Mouse (Mus musculus) embryonic facial prominence, embryonic 11.5 days (tissue): Measurements from ENCODE around the gene Ddn. TPM values are rescaled to one million over a fixed set of nuclear protein-coding genes. Genes with fewer than 3 reads are reported as not detected.
"Not testable (repeated sequence)": the region's sequence is repeated elsewhere in the genome, so short reads cannot be mapped to it uniquely, and the experiment has no call there.

Source experiments
- ATAC-seq: fragments of 200-750 bp; cut with Nextera tagmentation; replicated peaks from 2 replicates; pipeline ENCODE4 v1.8.0; 2017; ENCODE audit warnings: low read depth; ENCODE audit not compliant: insufficient number of reproducible peaks, low FRiP score, low TSS enrichment
- DNase-seq: peaks from one replicate; pipeline ENCODE4 v3.0.0-alpha.2; 2015; ENCODE audit warnings: low spot score
- H3K27ac ChIP-seq: fragments of 300-500 bp; sonication (generic); replicated peaks from 2 replicates; pipeline ENCODE4 v1.5.1; 2014; ENCODE audit warnings: mild to moderate bottlenecking, low read depth, low read length, control low read depth
- H3K27me3 ChIP-seq: fragments of 300-500 bp; sonication (generic); 2 replicates; pipeline ENCODE4 v1.6.1; 2014; ENCODE audit warnings: mild to moderate bottlenecking, low read length, moderate library complexity, mixed read lengths; ENCODE audit not compliant: control insufficient read depth, insufficient read depth
- H3K36me3 ChIP-seq: fragments of 300-500 bp; sonication (generic); replicated peaks from 2 replicates; pipeline ENCODE4 v1.6.1; 2014; ENCODE audit warnings: low read depth, mild to moderate bottlenecking, low read length, moderate library complexity, mixed read lengths; ENCODE audit not compliant: control insufficient read depth, insufficient read depth
- H3K4me1 ChIP-seq: fragments of 300-500 bp; sonication (generic); 2 replicates; pipeline ENCODE4 v1.6.1; 2014; ENCODE audit warnings: low read length, mixed read lengths; ENCODE audit not compliant: control insufficient read depth, insufficient read depth
- H3K4me2 ChIP-seq: fragments of 300-500 bp; sonication (generic); 2 replicates; pipeline ENCODE4 v1.6.1; 2014; ENCODE audit warnings: low read depth, mild to moderate bottlenecking, control low read depth, low read length, moderate library complexity
- H3K4me3 ChIP-seq: fragments of 300-500 bp; sonication (generic); 2 replicates; pipeline ENCODE4 v1.5.1; 2014; ENCODE audit warnings: low read depth, low read length, control low read depth
- H3K9ac ChIP-seq: fragments of 300-500 bp; sonication (generic); replicated peaks from 2 replicates; pipeline ENCODE4 v1.6.1; 2014; ENCODE audit warnings: mild to moderate bottlenecking, control low read depth, low read length
- H3K9me3 ChIP-seq: fragments of 300-500 bp; sonication (generic); replicated peaks from 2 replicates; pipeline ENCODE4 v1.6.1; 2016; ENCODE audit warnings: mild to moderate bottlenecking, low read length, inconsistent platforms, mixed read lengths; ENCODE audit not compliant: control insufficient read depth
- WGBS: fragments of 180-500 bp; shearing (Covaris S2); extraction: QIAGEN DNeasy Blood & Tissue Kit; methylation state at CpG from one replicate; pipeline ENCODE4 v1.1.7; 2014; 5-methylcytosine and 5-hydroxymethylcytosine counted together
- polyA plus RNA-seq: library from polyadenylated mRNA; unstranded; fragments of >200 nt; fragmentation: Nextera tagmentation; extraction: Ambion mirVana; gene quantifications from 2 replicates; pipeline ENCODE4 v1.2.1, GENCODE M21; 2014

Ddn gene
- polyA plus RNA-seq, 1 experiment from 2014 or later, result 0.27 TPM

DNA sequence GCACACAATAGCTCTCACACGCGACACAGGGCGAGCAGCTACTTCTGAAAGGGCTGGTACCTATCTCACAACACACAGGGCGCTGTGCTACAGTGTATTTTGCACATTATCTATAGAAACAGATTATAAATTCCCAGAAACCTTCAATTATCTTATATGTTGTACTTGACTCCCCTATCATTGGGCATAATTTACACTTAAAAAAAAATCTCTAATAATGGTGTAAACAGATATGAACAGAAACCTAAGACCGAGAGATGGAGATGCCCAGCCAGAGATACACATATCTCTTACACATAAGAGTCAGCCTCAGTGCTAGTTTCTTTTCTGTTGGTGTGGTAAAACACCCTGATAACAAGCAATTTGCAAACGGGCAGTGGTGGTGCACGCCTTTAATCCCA, 18.3 kb upstream of the Ddn start:
- ATAC-seq (no peak), DNase-seq (no peak)
- no peaks in the 10 kb centered on the region for H3K36me3 ChIP-seq
- no peaks in the 10 kb centered on the region for H3K27me3 ChIP-seq
- H3K4me1 ChIP-seq, result no peaks in the 10 kb centered on the region; the same call in 1 of the 2 replicates
- no peak overlapping the region for H3K27ac ChIP-seq
- no peaks in the 10 kb centered on the region for H3K9me3 ChIP-seq
- 88% methylated on average over 7 of the region's 7 CpGs for WGBS
- no peak overlapping the region for H3K4me3 ChIP-seq
- H3K4me2 ChIP-seq, result no peak overlapping the region
- no peak overlapping the region for H3K9ac ChIP-seq

DNA sequence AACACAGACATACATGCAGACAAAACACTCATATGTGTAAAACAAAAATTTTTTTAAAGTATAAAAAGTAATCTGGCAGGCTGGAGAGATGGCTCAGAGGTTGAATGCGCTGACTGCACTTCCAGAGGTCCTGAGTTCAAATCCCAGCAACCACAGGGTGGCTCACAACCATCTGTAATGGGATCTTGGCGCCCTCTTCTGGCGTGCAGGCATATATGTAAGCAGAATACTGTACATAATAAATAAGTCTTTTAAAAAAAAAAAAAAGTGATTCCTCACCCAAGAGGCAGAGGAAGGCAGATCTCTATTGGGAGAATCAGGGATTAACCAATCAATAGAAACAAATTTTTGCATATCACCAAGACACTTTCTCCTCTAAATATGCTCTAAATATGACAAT, 14.1 kb upstream of the Ddn start:
- Histone ChIP-seq H3K36me3 (no peaks in the 10 kb centered on the region), H3K4me1 (no peaks in the 10 kb centered on the region), H3K4me2 (no peak overlapping the region), H3K4me3 (no peak overlapping the region), H3K27me3 (no peaks in the 10 kb centered on the region), H3K9ac (no peak overlapping the region), H3K27ac (no peak overlapping the region), H3K9me3 (no peaks in the 10 kb centered on the region)
- 65% methylated on average over 3 of the region's 3 CpGs for WGBS
- no peak for DNase-seq
- ATAC-seq, result no peak

DNA sequence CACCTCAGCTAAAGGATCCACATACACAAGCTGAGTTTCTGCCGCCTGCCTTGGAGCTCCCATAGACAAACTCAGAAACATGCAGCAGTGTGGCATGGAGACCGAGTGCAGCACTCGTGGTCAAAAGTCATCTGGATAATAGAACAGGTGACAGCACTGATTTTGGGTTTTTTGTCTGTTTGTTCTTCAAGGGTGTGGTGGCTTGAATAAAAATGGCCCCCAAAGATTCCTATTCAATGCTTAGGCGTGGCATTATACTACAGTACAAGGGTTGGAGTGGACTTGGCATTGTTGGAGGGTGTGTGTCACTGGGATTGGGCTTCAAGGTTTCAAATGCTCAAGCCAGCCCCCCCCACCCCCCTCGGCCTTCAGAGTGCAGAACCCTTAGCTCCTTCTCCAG, 12.9 kb upstream of the Ddn start:
- H3K9ac ChIP-seq, result no peak overlapping the region
- H3K4me1 ChIP-seq, result no peaks in the 10 kb centered on the region
- ATAC-seq (no peak), DNase-seq (no peak)
- H3K4me3 ChIP-seq, result no peak overlapping the region
- H3K9me3 ChIP-seq, result no peaks in the 10 kb centered on the region
- H3K4me2 ChIP-seq, result no peak overlapping the region
- no peak overlapping the region for H3K27ac ChIP-seq
- H3K36me3 ChIP-seq, result no peaks in the 10 kb centered on the region
- no peaks in the 10 kb centered on the region for H3K27me3 ChIP-seq
- 89% methylated on average over 5 of the region's 5 CpGs for WGBS

DNA sequence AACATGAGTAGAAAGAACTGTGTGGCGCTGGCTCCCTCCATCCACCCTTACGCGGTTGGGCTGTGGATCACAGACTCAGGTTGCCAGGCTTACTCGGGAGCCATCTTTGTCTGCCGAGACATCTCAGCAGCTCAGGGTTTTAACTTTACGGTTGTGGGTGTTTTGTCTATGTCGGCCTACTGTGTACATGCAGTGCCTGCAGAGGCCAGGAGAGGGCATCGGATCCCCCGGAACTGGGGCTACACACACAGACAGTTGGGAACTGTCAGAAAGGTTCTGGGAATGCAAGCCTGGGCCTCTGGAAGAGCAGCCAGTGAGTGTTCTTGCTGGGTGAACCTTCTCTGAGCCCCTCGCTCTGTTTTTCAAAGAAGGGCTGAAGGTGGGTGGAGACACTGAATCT, 12.1 kb upstream of the Ddn start:
- Histone ChIP-seq H3K4me3 (no peak overlapping the region), H3K4me2 (no peak overlapping the region), H3K4me1 (no peaks in the 10 kb centered on the region), H3K36me3 (no peaks in the 10 kb centered on the region), H3K9ac (no peak overlapping the region), H3K9me3 (no peaks in the 10 kb centered on the region), H3K27me3 (no peaks in the 10 kb centered on the region), H3K27ac (no peak overlapping the region)
- DNase-seq, result no peak
- 28% methylated on average over 10 of the region's 10 CpGs for WGBS
- ATAC-seq, result no peak

DNA sequence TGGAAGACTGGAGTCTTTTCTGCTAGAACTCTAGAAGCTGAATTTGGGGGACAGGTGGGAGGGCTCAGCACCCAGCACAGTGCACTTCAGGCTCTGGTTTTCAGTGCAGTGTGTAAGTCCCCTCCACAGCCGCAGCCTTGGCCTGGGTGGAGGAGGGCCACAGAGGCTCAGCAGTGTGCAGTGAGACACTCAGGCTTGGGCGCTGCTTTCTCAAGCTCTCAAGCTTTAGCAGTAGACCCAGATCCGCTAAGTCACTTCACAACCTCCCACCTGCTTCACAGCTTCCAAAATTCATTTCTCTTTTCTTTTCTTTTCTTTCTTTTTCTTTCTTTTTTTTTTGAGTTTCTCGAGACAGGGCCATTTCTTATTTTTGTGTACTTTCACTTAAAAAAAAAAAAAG, 11.6 kb upstream of the Ddn start:
- Histone ChIP-seq H3K27ac (no peak overlapping the region), H3K4me3 (no peak overlapping the region), H3K27me3 (no peaks in the 10 kb centered on the region), H3K4me1 (no peaks in the 10 kb centered on the region), H3K9me3 (no peaks in the 10 kb centered on the region), H3K36me3 (no peaks in the 10 kb centered on the region), H3K4me2 (no peak overlapping the region), H3K9ac (no peak overlapping the region)
- ATAC-seq (no peak), DNase-seq (no peak)
- WGBS, result 89% methylated on average over 4 of the region's 4 CpGs

GRCm38 (mm10) chr15:98818171-98818570, 8.9 kb upstream of the Ddn start:
- Histone ChIP-seq H3K27me3 (no peaks in the 10 kb centered on the region), H3K36me3 (peaks cover 3% of the 10 kb centered on the region; the same call in 1 of the 2 replicates), H3K9me3 (no peaks in the 10 kb centered on the region), H3K27ac (no peak overlapping the region), H3K4me1 (no peaks in the 10 kb centered on the region), H3K4me2 (no peak overlapping the region), H3K4me3 (no peak overlapping the region), H3K9ac (no peak overlapping the region)
- WGBS, result 91% methylated on average over 7 of the region's 7 CpGs
- no peak for DNase-seq
- no peak for ATAC-seq

- DNase-seq, result no peak
- WGBS, result 84% methylated on average over 20 of the region's 20 CpGs
- peaks cover 5% of the 10 kb centered on the region; the same call in 1 of the 2 replicates for H3K36me3 ChIP-seq
Observed at GRCm38 (mm10) chr15:98812741-98813424, 3.6 kb upstream of the Ddn start.

DNA sequence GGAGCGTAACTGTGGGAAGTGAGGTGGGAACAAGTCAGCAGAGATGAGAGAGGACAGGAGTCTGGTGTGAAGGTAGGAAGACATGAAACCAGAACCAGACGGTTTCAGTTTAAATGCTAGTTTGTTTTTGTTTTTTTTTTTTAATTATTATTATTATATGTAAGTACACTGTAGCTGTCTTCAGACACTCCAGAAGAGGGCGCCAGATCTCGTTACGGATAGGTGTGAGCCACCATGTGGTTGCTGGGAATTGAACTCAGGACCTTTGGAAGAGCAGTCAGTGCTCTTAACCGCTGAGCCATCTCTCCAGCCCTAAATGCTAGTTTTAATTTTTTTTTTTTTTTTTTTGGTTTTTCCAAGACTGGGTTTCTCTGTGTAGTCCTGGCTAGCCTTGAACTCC, 922 bp upstream of the Ddn start:
- H3K27ac ChIP-seq, H3K36me3 ChIP-seq, ATAC-seq, DNase-seq, H3K4me2 ChIP-seq, H3K9ac ChIP-seq, H3K9me3 ChIP-seq, H3K4me3 ChIP-seq: not testable (repeated sequence)
- Histone ChIP-seq H3K4me1 (peaks cover 16% of the 10 kb centered on the region), H3K27me3 (peaks cover 47% of the 10 kb centered on the region)
- 71% methylated on average over 6 of the region's 6 CpGs for WGBS

More at GRCm38 (mm10) chr15:98812741-98813424, 3.6 kb upstream of the Ddn start:
- no peak overlapping the region for H3K4me2 ChIP-seq
- H3K27ac ChIP-seq, result no peak overlapping the region
- H3K4me1 ChIP-seq, result peaks cover 2% of the 10 kb centered on the region; the same call in 1 of the 2 replicates
- ATAC-seq, result no peak
- peaks cover 20% of the 10 kb centered on the region for H3K27me3 ChIP-seq
- no peak overlapping the region for H3K4me3 ChIP-seq
- no peak overlapping the region for H3K9ac ChIP-seq
- H3K9me3 ChIP-seq, result no peaks in the 10 kb centered on the region
